Mouse (Mus musculus): ENCODE data around the gene Cilp2.

GRCm38 (mm10) chr8:69919876-69920662, 32.6 kb upstream of the Cilp2 start:
- TF ChIP-seq CTCF (IDR thresholded peaks at IDR 0.05; ENCODE audit: control insufficient read depth, insufficient read depth, insufficient replicate concordance, low read depth, low read length): no peak
- no peak for TF ChIP-seq POLR2A (IDR thresholded peaks at IDR 0.05; ENCODE audit: control insufficient read depth, low read depth, low read length)
